Mouse (Mus musculus) heart, embryonic 16.5 days (tissue): ENCODE results near the gene Glb1l2. TPM values are rescaled to one million over a fixed set of nuclear protein-coding genes. Genes with fewer than 3 reads are reported as not detected.

Source experiments
- ATAC-seq: fragments of 200-750 bp; cut with Nextera tagmentation; replicated peaks from 2 replicates; pipeline ENCODE4 v1.8.0; 2017; ENCODE audit warnings: moderate number of reproducible peaks; ENCODE audit not compliant: insufficient read depth, low FRiP score; ENCODE audit errors: extremely low read depth
- H3K27ac ChIP-seq: fragments of 300-500 bp; sonication (generic); 2 replicates; pipeline ENCODE4 v1.5.1; 2014; ENCODE audit warnings: mild to moderate bottlenecking, low read length, control low read depth, moderate library complexity
- H3K27me3 ChIP-seq: fragments of 300-500 bp; sonication (generic); 2 replicates; pipeline ENCODE4 v1.6.1; 2014; ENCODE audit warnings: low read length, mixed read lengths; ENCODE audit not compliant: control insufficient read depth, insufficient read depth
- H3K36me3 ChIP-seq: fragments of 300-500 bp; sonication (generic); 2 replicates; pipeline ENCODE4 v1.6.1; 2014; ENCODE audit not compliant: control insufficient read depth, insufficient read depth
- H3K4me1 ChIP-seq: fragments of 300-500 bp; sonication (generic); 2 replicates; pipeline ENCODE4 v1.6.1; 2014; ENCODE audit warnings: low read length, mixed read lengths; ENCODE audit not compliant: control insufficient read depth, insufficient read depth
- H3K4me2 ChIP-seq: fragments of 300-500 bp; sonication (generic); 2 replicates; pipeline ENCODE4 v1.6.1; 2014; ENCODE audit warnings: low read depth, mild to moderate bottlenecking, control low read depth, low read length
- H3K4me3 ChIP-seq: fragments of 300-500 bp; sonication (generic); 2 replicates; pipeline ENCODE4 v1.5.1; 2014; ENCODE audit warnings: mild to moderate bottlenecking, control low read depth, low read length
- H3K9ac ChIP-seq: fragments of 300-500 bp; sonication (generic); 2 replicates; pipeline ENCODE4 v1.6.1; 2014; ENCODE audit warnings: low read length, control low read depth
- H3K9me3 ChIP-seq: fragments of 300-500 bp; sonication (generic); replicated peaks from 2 replicates; pipeline ENCODE4 v1.6.1; 2016; ENCODE audit warnings: low read length; ENCODE audit not compliant: control insufficient read depth
- WGBS: fragments of 180-500 bp; shearing (Covaris S2); extraction: QIAGEN DNeasy Blood & Tissue Kit; methylation state at CpG from one replicate; pipeline ENCODE4 v1.1.7; 2014; 5-methylcytosine and 5-hydroxymethylcytosine counted together
- polyA plus RNA-seq: library from polyadenylated mRNA; unstranded; fragments of >200 nt; fragmentation: Nextera tagmentation; extraction: Ambion mirVana; gene quantifications from 2 replicates; pipeline ENCODE4 v1.2.1, GENCODE M21; 2015

Glb1l2 gene
- polyA plus RNA-seq, 1 experiment from 2014 or later, result 1.00 TPM

DNA sequence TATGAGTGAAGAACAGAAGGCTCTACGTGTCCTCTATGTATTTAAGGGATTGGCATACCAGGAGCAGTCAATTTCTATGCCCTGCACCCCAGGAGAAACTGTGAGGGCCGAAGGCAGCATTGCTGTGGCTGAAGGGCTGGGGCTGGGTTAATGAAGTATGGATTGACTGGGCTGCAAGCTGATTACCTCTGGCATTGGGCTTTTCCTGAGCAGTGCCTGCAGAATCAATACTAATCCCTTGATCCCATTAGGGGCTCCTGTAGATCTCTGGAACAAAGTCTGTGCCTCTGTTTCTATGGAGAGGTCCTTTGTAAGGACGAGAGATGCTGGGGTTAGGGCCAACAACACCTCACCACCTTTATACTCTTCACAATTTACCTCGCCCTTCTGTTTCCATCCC is 59.1 kb downstream of the Glb1l2 start:
- ATAC-seq, result no peak
- H3K36me3 ChIP-seq, result no peaks in the 10 kb centered on the region
- H3K9ac ChIP-seq, result no peak overlapping the region
- H3K4me1 ChIP-seq, result no peaks in the 10 kb centered on the region
- no peak overlapping the region for H3K4me3 ChIP-seq
- 48% methylated on average over 4 of the region's 4 CpGs for WGBS
- no peaks in the 10 kb centered on the region for H3K27me3 ChIP-seq
- H3K4me2 ChIP-seq, result no peak overlapping the region
- no peaks in the 10 kb centered on the region for H3K9me3 ChIP-seq
- no peak overlapping the region for H3K27ac ChIP-seq

DNA sequence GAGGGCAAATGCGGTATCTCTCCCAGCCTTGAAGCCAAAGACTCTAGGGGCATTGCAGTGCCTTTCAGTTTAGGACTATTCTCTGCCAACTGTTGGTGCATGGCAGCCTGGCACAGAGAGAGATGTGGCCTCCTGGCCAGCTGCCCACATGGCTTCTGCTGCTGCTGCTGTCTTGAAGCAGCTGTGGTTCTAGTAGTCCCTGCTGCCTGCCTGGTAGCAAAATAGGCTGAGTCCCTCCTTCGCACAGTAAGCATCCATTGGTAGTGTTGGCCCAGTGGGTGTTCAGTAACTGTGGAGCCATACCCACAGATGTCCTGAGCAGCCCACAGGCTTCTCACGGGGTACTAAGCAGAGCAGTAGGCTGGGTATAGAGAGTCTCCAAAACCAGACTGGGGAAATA is 63.5 kb downstream of the Glb1l2 start:
- H3K9ac ChIP-seq, result no peak overlapping the region
- 82% methylated on average over 3 of the region's 3 CpGs for WGBS
- no peak overlapping the region for H3K4me2 ChIP-seq
- H3K4me1 ChIP-seq, result no peaks in the 10 kb centered on the region
- H3K9me3 ChIP-seq, result no peaks in the 10 kb centered on the region
- H3K27me3 ChIP-seq, result no peaks in the 10 kb centered on the region
- no peak for ATAC-seq
- H3K27ac ChIP-seq, result no peak overlapping the region
- H3K4me3 ChIP-seq, result no peak overlapping the region
- no peaks in the 10 kb centered on the region for H3K36me3 ChIP-seq

DNA sequence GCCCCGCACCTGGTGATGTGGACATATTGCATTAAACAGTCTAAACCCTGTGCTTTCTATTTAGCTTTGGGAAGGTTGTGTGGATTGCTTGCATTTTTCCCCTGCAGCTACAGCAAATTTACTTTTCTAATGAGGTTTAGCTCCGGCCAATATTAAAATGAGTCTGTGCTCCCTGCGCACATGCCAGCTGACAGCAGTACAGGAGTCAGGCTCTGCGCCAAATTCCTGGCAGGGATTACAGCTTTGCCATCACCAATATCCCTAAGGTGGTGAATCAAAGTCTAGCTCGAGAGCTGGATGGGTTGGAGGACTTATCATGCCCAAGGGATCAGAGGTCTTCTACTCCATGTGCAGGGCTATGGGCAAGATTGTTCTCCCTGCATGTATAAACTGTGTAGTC is 69.2 kb downstream of the Glb1l2 start:
- Histone ChIP-seq H3K9ac (no peak overlapping the region), H3K27ac (no peak overlapping the region), H3K4me1 (peaks cover 4% of the 10 kb centered on the region; the same call in 1 of the 2 replicates), H3K4me2 (no peak overlapping the region), H3K27me3 (peaks cover 38% of the 10 kb centered on the region), H3K4me3 (no peak overlapping the region), H3K36me3 (no peaks in the 10 kb centered on the region), H3K9me3 (no peaks in the 10 kb centered on the region)
- WGBS, result 67% methylated on average over 5 of the region's 5 CpGs
- ATAC-seq, result no peak

DNA sequence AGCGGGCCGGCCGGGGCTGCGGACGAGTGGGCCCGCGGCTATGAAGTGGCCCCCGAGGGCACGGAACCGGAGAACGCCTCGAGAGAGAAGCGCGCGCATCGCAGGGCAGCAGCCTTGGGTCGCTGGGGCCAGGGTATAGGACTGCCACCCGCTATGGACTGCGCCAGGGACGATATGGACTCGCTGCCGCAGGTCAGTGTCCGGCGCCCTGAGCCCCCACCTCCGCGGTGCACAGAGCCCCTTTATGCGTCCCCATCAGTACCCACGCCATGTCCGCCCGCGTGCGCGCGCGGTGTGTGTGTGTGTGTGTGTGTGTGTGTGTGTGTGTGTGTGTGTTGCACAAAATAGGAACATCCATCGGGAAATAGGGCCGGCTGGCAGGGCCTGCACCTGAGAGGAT is 72.3 kb downstream of the Glb1l2 start:
- Histone ChIP-seq H3K4me2 (peak overlapping the region; percentile 72), H3K27ac (no peak overlapping the region), H3K27me3 (peaks cover 42% of the 10 kb centered on the region), H3K4me3 (peak overlapping the region; percentile 49), H3K36me3 (no peaks in the 10 kb centered on the region), H3K9me3 (no peaks in the 10 kb centered on the region), H3K9ac (no peak overlapping the region), H3K4me1 (peaks cover 4% of the 10 kb centered on the region; the same call in 1 of the 2 replicates)
- ATAC-seq, result no peak
- 2% methylated on average over 36 of the region's 37 CpGs for WGBS

DNA sequence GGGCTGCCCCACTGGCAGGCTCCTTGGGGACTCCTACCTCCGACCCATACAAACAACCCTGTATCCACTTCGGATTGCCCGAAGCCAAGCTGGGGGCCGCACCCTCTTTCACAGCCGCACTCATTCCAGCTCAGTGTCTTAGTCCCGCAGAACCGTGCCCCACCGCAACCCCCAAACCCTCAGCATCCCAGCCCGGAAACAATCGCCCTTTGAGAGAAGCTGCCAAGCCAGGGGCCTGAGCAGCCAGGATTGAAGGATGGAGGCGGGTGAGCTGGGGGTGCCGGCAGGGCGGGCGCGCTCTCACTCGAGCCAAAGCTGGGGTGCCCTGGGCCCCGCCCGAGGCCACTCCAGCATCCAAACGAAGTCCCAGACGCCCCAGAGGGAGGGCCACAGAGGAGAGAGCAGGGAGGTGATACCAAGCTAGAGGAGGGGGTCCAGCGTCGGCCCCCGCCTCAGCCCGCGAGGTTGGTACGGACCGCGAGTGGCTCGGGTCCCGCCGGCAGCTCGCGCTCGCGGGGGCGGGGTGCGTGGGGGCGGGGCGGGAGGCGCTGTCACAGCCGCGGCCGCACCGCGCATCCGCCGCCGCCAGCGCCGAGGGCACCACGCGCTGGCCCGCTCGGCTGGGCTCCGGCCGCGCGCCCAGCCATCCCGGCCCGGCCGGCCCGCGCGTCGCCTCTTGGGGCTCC is 72.9 kb downstream of the Glb1l2 start, which contains the start of gene B3gat1:
B3gat1 (plus strand) TSS at position 523 of the 686 bp plus-strand sequence.
- Histone ChIP-seq H3K27ac (no peak within 1 kb of the TSS), H3K4me1 (peaks cover 4% of the 10 kb centered on the region; the same call in 1 of the 2 replicates), H3K36me3 (no peaks in the 10 kb centered on the region), H3K4me3 (peak within 1 kb of the TSS; percentile 49), H3K4me2 (peak within 1 kb of the TSS; percentile 72), H3K9me3 (no peaks in the 10 kb centered on the region), H3K9ac (no peak within 1 kb of the TSS), H3K27me3 (peaks cover 42% of the 10 kb centered on the region)
- under 1% methylated on average over 52 of the region's 65 CpGs for WGBS
- no peak for ATAC-seq

DNA sequence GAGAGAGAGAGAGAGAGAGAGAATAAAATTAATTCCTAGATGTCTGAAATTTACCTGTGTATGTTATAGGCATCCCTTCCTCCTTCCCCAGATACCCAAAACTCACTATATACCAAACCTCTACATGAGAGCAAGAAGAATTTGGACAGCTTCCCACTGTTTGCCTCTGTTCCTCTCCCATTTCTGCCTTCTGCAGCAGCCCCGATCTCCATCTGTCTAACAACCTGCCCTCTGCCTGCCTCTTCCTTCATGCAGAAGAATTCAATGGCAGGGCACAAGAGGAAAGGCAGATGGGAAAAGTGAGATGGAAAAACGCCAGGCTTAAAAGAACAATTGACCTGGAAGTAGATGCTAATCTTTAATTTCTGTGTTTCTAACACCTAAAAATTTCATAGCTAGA is 77.7 kb downstream of the Glb1l2 start:
- 71% methylated on average over 2 of the region's 2 CpGs for WGBS
- Histone ChIP-seq H3K9ac (no peak overlapping the region), H3K27me3 (peaks cover 16% of the 10 kb centered on the region), H3K27ac (no peak overlapping the region), H3K36me3 (no peaks in the 10 kb centered on the region), H3K4me2 (no peak overlapping the region), H3K9me3 (no peaks in the 10 kb centered on the region), H3K4me3 (no peak overlapping the region), H3K4me1 (peaks cover 3% of the 10 kb centered on the region; the same call in 1 of the 2 replicates)
- no peak for ATAC-seq

DNA sequence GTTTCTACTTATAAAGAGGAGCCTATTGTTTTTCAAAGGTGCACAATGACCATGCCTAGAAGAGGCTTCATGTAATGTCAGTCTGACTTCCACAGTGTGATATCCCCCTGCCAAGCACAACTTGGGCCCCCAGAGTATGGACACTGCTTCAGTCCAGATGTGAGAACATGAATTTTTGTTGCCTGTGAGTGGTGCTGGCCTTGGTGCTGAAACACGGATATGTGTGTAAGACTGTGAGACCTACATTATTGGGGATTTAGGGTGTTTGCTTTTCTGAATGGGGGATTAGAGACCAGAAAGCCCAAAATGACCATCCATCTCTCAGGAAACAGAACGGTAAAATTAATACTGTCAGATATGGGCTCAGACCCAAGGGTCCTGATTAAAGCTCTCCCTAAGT is 78.8 kb downstream of the Glb1l2 start:
- no peak for ATAC-seq
- H3K27me3 ChIP-seq, result peaks cover 7% of the 10 kb centered on the region
- H3K36me3 ChIP-seq, result no peaks in the 10 kb centered on the region
- WGBS, result 56% methylated on average over 2 of the region's 2 CpGs
- H3K9ac ChIP-seq, result no peak overlapping the region
- H3K27ac ChIP-seq, result no peak overlapping the region
- no peak overlapping the region for H3K4me2 ChIP-seq
- H3K4me3 ChIP-seq, result no peak overlapping the region
- H3K4me1 ChIP-seq, result no peaks in the 10 kb centered on the region
- no peaks in the 10 kb centered on the region for H3K9me3 ChIP-seq

DNA sequence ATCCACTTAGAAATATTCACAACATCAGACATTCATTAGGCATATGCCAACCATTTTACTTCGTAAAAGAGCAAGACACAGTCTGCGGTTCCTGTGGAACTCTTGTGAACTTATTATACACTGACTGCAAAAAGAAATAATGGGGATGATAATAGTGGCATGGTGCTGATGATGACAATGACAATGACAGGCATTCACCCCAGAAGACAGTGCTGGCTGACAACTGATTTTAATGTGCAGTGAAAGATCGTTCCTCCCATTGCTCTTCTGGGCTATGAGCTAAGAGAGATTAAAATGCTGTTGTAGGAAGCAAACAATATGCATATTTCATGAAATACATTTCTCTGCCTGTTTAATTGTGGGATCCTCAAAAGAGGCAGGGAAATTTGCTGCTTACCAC is 80.6 kb downstream of the Glb1l2 start:
- 76% methylated on average over 3 of the region's 3 CpGs for WGBS
- no peaks in the 10 kb centered on the region for H3K9me3 ChIP-seq
- no peak overlapping the region for H3K4me2 ChIP-seq
- H3K4me3 ChIP-seq, result no peak overlapping the region
- H3K9ac ChIP-seq, result no peak overlapping the region
- no peaks in the 10 kb centered on the region for H3K27me3 ChIP-seq
- H3K36me3 ChIP-seq, result no peaks in the 10 kb centered on the region
- no peak for ATAC-seq
- no peak overlapping the region for H3K27ac ChIP-seq
- H3K4me1 ChIP-seq, result no peaks in the 10 kb centered on the region

DNA sequence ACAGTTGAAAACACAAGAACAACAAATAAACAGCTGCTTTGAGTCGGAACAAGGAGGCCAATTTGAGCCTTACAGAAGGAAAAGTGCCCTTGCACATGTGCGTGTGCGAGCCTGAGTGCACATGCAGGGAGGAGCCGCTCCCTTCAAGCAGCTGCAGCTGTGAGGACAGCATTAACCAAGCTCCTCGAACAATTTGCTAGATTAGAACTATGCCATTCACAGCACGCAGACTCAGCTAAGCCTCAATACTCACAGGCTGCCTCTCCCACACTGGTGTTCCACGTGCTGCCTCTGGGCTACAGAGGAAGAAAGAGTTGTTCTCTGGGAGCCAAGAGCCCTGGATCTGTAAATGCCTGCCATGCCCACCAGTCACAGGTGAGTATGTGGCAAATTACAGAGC is 84.5 kb downstream of the Glb1l2 start:
- ATAC-seq, result no peak
- no peaks in the 10 kb centered on the region for H3K27me3 ChIP-seq
- no peaks in the 10 kb centered on the region for H3K4me1 ChIP-seq
- no peak overlapping the region for H3K9ac ChIP-seq
- no peak overlapping the region for H3K4me3 ChIP-seq
- H3K27ac ChIP-seq, result no peak overlapping the region
- 71% methylated on average over 7 of the region's 7 CpGs for WGBS
- no peaks in the 10 kb centered on the region for H3K36me3 ChIP-seq
- no peak overlapping the region for H3K4me2 ChIP-seq
- no peaks in the 10 kb centered on the region for H3K9me3 ChIP-seq
